In genomic region chr13:24615921-24616565, GRCm38 (mm10) we compare ENCODE assay signal across 8 mouse cellular contexts. TPM values are rescaled to one million over a fixed set of nuclear protein-coding genes. Genes with fewer than 3 reads are reported as not detected.
DNase-seq lines count a peak whose midpoint lies in the region; ATAC-seq lines count a peak whose summit lies in the region.

No protein-coding gene starts in this region.

- no peaks in the 10 kb centered on the region for H3K27me3 ChIP-seq in heart, embryonic 10.5 days (ENCODE audit: insufficient read depth, poor library complexity, severe bottlenecking)
- H3K27me3 ChIP-seq in heart, embryonic 11.5 days (ENCODE audit: control insufficient read depth, insufficient read depth, low read length) = no peaks in the 10 kb centered on the region

- ATAC-seq in heart, embryonic 11.5 days (replicated peaks; ENCODE audit: insufficient number of reproducible peaks, low FRiP score, low TSS enrichment) = no peak
- ATAC-seq in inflammation-experienced regulatory T-cells, adult 6 months = peak; percentile 6

- H3K4me1 ChIP-seq in heart, embryonic 10.5 days = peaks cover 23% of the 10 kb centered on the region; the same call in 1 of the 2 replicates
- H3K4me1 ChIP-seq in heart, embryonic 11.5 days (ENCODE audit: control insufficient read depth, insufficient read depth, low read length) = peaks cover 4% of the 10 kb centered on the region

- H3K4me3 ChIP-seq in heart, embryonic 10.5 days = no peak overlapping the region
- no peak overlapping the region for H3K4me3 ChIP-seq in heart, embryonic 11.5 days (ENCODE audit: low read depth, low read length)

- no peak for DNase-seq in heart, embryonic 10.5 days (ENCODE audit: low spot score)
- peak; percentile 60 for DNase-seq in 416B (ENCODE audit: low read depth)
- DNase-seq in WW6 (ENCODE audit: low read depth, low spot score) = peak; percentile 29
- peak; percentile 17 for DNase-seq in testis, postnatal 14 days (ENCODE audit: low spot score)
- no peak for DNase-seq in MN1 (ENCODE audit: low spot score)
- DNase-seq in spleen, postnatal 36 days (ENCODE audit: low spot score in 2 of 2) = no peak

- WGBS in heart, embryonic 10.5 days = 49% methylated on average over 9 of the region's 9 CpGs
- 52% methylated on average over 9 of the region's 9 CpGs for WGBS in heart, embryonic 11.5 days (ENCODE audit: insufficient replicate concordance)

- H3K9ac ChIP-seq in heart, embryonic 11.5 days (ENCODE audit: low read depth, low read length) = no peak overlapping the region

- H3K9me3 ChIP-seq in heart, embryonic 10.5 days = no peaks in the 10 kb centered on the region
- H3K9me3 ChIP-seq in heart, embryonic 11.5 days (replicated peaks; ENCODE audit: control insufficient read depth, low read length) = no peaks in the 10 kb centered on the region

- H3K27ac ChIP-seq in heart, embryonic 10.5 days = 0 out of 2 replicates have a peak overlapping the region, but pooled peaks have one; percentile 18
- no peak overlapping the region for H3K27ac ChIP-seq in heart, embryonic 11.5 days (ENCODE audit: low read depth, low read length)

- H3K36me3 ChIP-seq in heart, embryonic 10.5 days = no peaks in the 10 kb centered on the region
- no peaks in the 10 kb centered on the region for H3K36me3 ChIP-seq in heart, embryonic 11.5 days (ENCODE audit: control insufficient read depth, insufficient read depth, low read length)

- H3K4me2 ChIP-seq in heart, embryonic 11.5 days = no peak overlapping the region

RNA-seq across cellular contexts. Expression of gene Ripor2, which starts 34.1 kb away (rescaled TPM):
- polyA plus RNA-seq in heart, embryonic 10.5 days (2016; fragmentation: Nextera tagmentation; extraction: Ambion mirVana) = 5.2 and 6.8 TPM in 2 replicates
- 5.8 and 6.5 TPM in 2 replicates for polyA plus RNA-seq in heart, embryonic 11.5 days (2014; fragmentation: Nextera tagmentation; extraction: Ambion mirVana)
- polyA plus RNA-seq in inflammation-experienced regulatory T-cells, adult 6 months (2017; shearing (Covaris generic)) = 100 to 1,000 TPM; 199 to 236 (median 232) TPM

Comparison
In these comparisons a context has a peak if more than half of its experiments do, and no peak if none do; other contexts are left out.
1. DNase-seq: peak in 416B (single experiment), WW6 (single experiment) and testis, postnatal 14 days (single experiment); none in heart, embryonic 10.5 days (single experiment), MN1 (single experiment) and spleen, postnatal 36 days (0 of 2).
2. RNA of gene Ripor2, which starts 34.1 kb away (polyA plus RNA-seq): 199 to 236 TPM in inflammation-experienced regulatory T-cells, adult 6 months; 5.8 to 6.5 TPM in heart, embryonic 11.5 days and 5.2 to 6.8 TPM in heart, embryonic 10.5 days; every median in the first group is over 10 times any median in the second.